Mouse (Mus musculus) small intestine, adult 10 weeks (tissue): Measurements from ENCODE around the gene Msantd2. TPM values are rescaled to one million over a fixed set of nuclear protein-coding genes. Genes with fewer than 3 reads are reported as not detected.

Experiments used
- polyA plus RNA-seq: library from polyadenylated mRNA; stranded (reverse); fragments of 350-450 nt; fragmentation: Illumina TruSeq; extraction: RNeasy Lipid Tissue Mini Kit (QIAGEN cat#74804); gene quantifications from one replicate; pipeline ENCODE4 v1.2.3, GENCODE M21; 2014; ENCODE audit warnings: low replicate concordance

Gene Msantd2
- polyA plus RNA-seq = 42.6 TPM

GRCm38 (mm10) chr9:37488611-37489396, at the start of gene Msantd2:
Gene Msantd2 (plus strand): TSS chr9:37489319.

GRCm38 (mm10) chr9:37527396-37528224, 38.5 kb downstream of the Msantd2 start, which contains the start of gene Esam:
Gene Esam (plus strand): TSS chr9:37528078.

GRCm38 (mm10) chr9:37539170-37540025, 50.3 kb downstream of the Msantd2 start, which contains the start of gene Vsig2:
Gene Vsig2 (plus strand): TSS chr9:37539255.

GRCm38 (mm10) chr9:37552536-37553293, 63.6 kb downstream of the Msantd2 start, which contains the start of gene Nrgn:
Gene Nrgn (minus strand): TSS chr9:37552904.

DNA sequence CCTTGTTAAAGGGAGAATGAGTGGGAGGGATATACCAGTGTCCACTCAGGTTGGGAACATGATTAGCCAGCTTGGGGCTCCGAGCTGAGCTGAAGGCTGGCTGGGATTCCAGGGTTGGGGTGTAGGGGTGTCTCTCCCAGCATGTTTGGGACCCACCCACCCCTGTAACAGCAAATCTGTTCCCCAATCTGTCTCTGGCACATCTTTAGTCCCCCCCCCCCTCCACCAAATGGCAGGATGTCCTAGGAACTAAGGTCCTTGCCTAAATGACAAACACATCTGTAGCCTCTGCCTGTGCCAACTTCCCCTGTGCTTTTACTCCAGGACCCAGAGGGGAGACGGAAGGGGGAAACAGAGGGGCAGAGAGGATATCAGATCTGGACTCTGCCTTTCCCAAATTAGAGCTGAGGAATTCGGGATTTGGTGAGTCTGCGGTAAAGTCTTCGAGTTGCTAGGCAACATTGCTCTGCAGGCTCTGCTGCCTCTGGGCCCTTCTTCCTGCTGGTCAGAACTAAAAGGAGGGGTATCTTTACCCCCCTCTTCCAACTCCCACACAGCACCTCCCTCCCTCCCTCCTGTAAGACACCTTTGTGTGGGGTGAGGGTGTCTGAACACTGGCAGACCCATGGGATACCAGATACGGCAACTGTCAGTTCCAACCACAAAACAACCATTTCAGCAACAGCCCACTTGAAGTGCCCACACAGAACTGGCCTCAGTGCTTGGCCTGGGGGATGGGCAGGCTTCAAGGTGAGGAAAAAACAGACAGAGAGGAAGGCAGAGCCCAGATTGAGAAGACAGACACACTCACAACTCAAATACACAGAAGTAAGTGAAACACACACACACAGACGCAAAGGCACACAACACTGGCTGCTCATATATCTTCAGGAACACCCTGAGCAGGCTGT, 66.0 kb downstream of the Msantd2 start, which contains the start of gene Siae:
Gene Siae, plus strand, starts transcription at position 861 of the 911 bp plus-strand sequence.

Other genes with a start within 250 kb of the Msantd2 start
- 25.7 TPM for gene Slc37a2, start 233.6 kb upstream of the Msantd2 start, polyA plus RNA-seq
- gene Ccdc15, start 140.9 kb upstream of the Msantd2 start, polyA plus RNA-seq = 3.4 TPM
- gene Hepacam, start 122.0 kb upstream of the Msantd2 start, polyA plus RNA-seq = not detected
- gene Robo4, start 87.4 kb upstream of the Msantd2 start, polyA plus RNA-seq = 0.41 TPM
- gene Robo3, start 56.1 kb upstream of the Msantd2 start, polyA plus RNA-seq = not detected
- gene Esam, start 38.8 kb downstream of the Msantd2 start, polyA plus RNA-seq = 2.2 TPM
- gene Vsig2, start 49.9 kb downstream of the Msantd2 start, polyA plus RNA-seq = 2.5 TPM
- gene Nrgn, start 63.6 kb downstream of the Msantd2 start, polyA plus RNA-seq = not detected
- gene Siae, start 66.4 kb downstream of the Msantd2 start, polyA plus RNA-seq = 43.5 TPM
- 12.0 TPM for gene Spa17, start 124.4 kb downstream of the Msantd2 start, polyA plus RNA-seq
- 25.2 TPM for gene Tbrg1, start 168.0 kb downstream of the Msantd2 start, polyA plus RNA-seq
- not detected for gene Panx3, start 179.9 kb downstream of the Msantd2 start, polyA plus RNA-seq
- gene Olfr160, start 226.9 kb downstream of the Msantd2 start, polyA plus RNA-seq = not detected